Mouse (Mus musculus) embryonic facial prominence, embryonic 10.5 days (tissue): Measurements from ENCODE around the gene Gm13276. TPM values are rescaled to one million over a fixed set of nuclear protein-coding genes. Genes with fewer than 3 reads are reported as not detected.
"Not testable (repeated sequence)": the region's sequence is repeated elsewhere in the genome, so short reads cannot be mapped to it uniquely, and the experiment has no call there.

Experiments
- DNase-seq: peaks from one replicate; pipeline ENCODE4 v3.0.0-alpha.2; 2017; ENCODE audit warnings: low spot score
- H3K27ac ChIP-seq: fragments of 300-500 bp; sonication (generic); replicated peaks from 2 replicates; pipeline ENCODE4 v1.5.1; 2016; ENCODE audit warnings: mild to moderate bottlenecking
- H3K27me3 ChIP-seq: fragments of 300-500 bp; sonication (generic); replicated peaks from 2 replicates; pipeline ENCODE4 v1.6.1; 2016; ENCODE audit warnings: low read depth, mild to moderate bottlenecking; ENCODE audit not compliant: poor library complexity, severe bottlenecking
- H3K36me3 ChIP-seq: fragments of 300-500 bp; sonication (generic); replicated peaks from 2 replicates; pipeline ENCODE4 v1.6.1; 2016; ENCODE audit warnings: mild to moderate bottlenecking, moderate library complexity
- H3K4me1 ChIP-seq: fragments of 300-500 bp; sonication (generic); 2 replicates; pipeline ENCODE4 v1.6.1; 2016
- H3K4me3 ChIP-seq: fragments of 300-500 bp; sonication (generic); 2 replicates; pipeline ENCODE4 v1.5.1; 2016; ENCODE audit warnings: mild to moderate bottlenecking, moderate library complexity
- H3K9me3 ChIP-seq: fragments of 300-500 bp; sonication (generic); 2 replicates; pipeline ENCODE4 v1.6.1; 2016; ENCODE audit warnings: mild to moderate bottlenecking
- WGBS: fragments of 180-500 bp; shearing (Covaris S2); methylation state at CpG from one replicate; pipeline ENCODE4 v1.1.7; 2016; 5-methylcytosine and 5-hydroxymethylcytosine counted together
- polyA plus RNA-seq: library from polyadenylated mRNA; unstranded; fragments of >200 nt; fragmentation: Nextera tagmentation; extraction: Ambion mirVana; gene quantifications from 2 replicates; pipeline ENCODE4 v1.2.1, GENCODE M21; 2016

The Gm13276 gene
- polyA plus RNA-seq = not detected in 2 replicates

GRCm38 (mm10) chr4:88785409-88785808, at the start of gene Gm13276:
Gm13276 (plus strand) TSS chr4:88785709.
- WGBS = no CpG with 5 or more reads among the region's 27 CpGs
- not testable (repeated sequence) for DNase-seq, H3K4me1 ChIP-seq, H3K36me3 ChIP-seq, H3K4me3 ChIP-seq, H3K27ac ChIP-seq, H3K27me3 ChIP-seq, H3K9me3 ChIP-seq

- no peak overlapping the region for H3K27ac ChIP-seq
- DNase-seq = peak; percentile 84
- no peaks in the 10 kb centered on the region for H3K27me3 ChIP-seq
- WGBS = 4% methylated on average over 2 of the region's 2 CpGs
- H3K4me3 ChIP-seq = no peak overlapping the region
- no peaks in the 10 kb centered on the region for H3K36me3 ChIP-seq
- H3K9me3 ChIP-seq = no peaks in the 10 kb centered on the region
- H3K4me1 ChIP-seq = no peaks in the 10 kb centered on the region
Observed at GRCm38 (mm10) chr4:88738480-88738879, 47.0 kb upstream of the Gm13276 start.

GRCm38 (mm10) chr4:88739036-88739435, 46.5 kb upstream of the Gm13276 start:
- WGBS = 90% methylated on average over 6 of the region's 6 CpGs
- DNase-seq = no peak
- Histone ChIP-seq H3K27me3 (no peaks in the 10 kb centered on the region), H3K36me3 (no peaks in the 10 kb centered on the region), H3K27ac (no peak overlapping the region), H3K9me3 (no peaks in the 10 kb centered on the region), H3K4me1 (no peaks in the 10 kb centered on the region), H3K4me3 (no peak overlapping the region)

- no peaks in the 10 kb centered on the region for H3K27me3 ChIP-seq
- no peak overlapping the region for H3K4me3 ChIP-seq
- 91% methylated on average over 4 of the region's 4 CpGs for WGBS
- H3K36me3 ChIP-seq = no peaks in the 10 kb centered on the region
- DNase-seq = no peak
- no peak overlapping the region for H3K27ac ChIP-seq
- H3K9me3 ChIP-seq = no peaks in the 10 kb centered on the region
- H3K4me1 ChIP-seq = no peaks in the 10 kb centered on the region
Observed at GRCm38 (mm10) chr4:88741426-88741825, 44.1 kb upstream of the Gm13276 start.

- H3K9me3 ChIP-seq = no peaks in the 10 kb centered on the region
- H3K4me1 ChIP-seq = no peaks in the 10 kb centered on the region
- DNase-seq = no peak
- 84% methylated on average over 7 of the region's 7 CpGs for WGBS
- H3K4me3 ChIP-seq = no peak overlapping the region
- no peak overlapping the region for H3K27ac ChIP-seq
- no peaks in the 10 kb centered on the region for H3K36me3 ChIP-seq
- H3K27me3 ChIP-seq = no peaks in the 10 kb centered on the region
Observed at GRCm38 (mm10) chr4:88742771-88743371, 42.6 kb upstream of the Gm13276 start.

- Histone ChIP-seq H3K27ac (no peak overlapping the region), H3K4me1 (no peaks in the 10 kb centered on the region), H3K4me3 (no peak overlapping the region), H3K27me3 (no peaks in the 10 kb centered on the region), H3K9me3 (no peaks in the 10 kb centered on the region), H3K36me3 (no peaks in the 10 kb centered on the region)
- 77% methylated on average over 3 of the region's 3 CpGs for WGBS
- DNase-seq = no peak
Observed at GRCm38 (mm10) chr4:88744207-88744606, 41.3 kb upstream of the Gm13276 start.

- H3K27me3 ChIP-seq = no peaks in the 10 kb centered on the region
- no peaks in the 10 kb centered on the region for H3K9me3 ChIP-seq
- peaks cover 5% of the 10 kb centered on the region; the same call in 1 of the 2 replicates for H3K4me1 ChIP-seq
- no peak for DNase-seq
- WGBS = 43% methylated on average over 6 of the region's 6 CpGs
- no peak overlapping the region for H3K4me3 ChIP-seq
- H3K36me3 ChIP-seq = no peaks in the 10 kb centered on the region
- no peak overlapping the region for H3K27ac ChIP-seq
Observed at GRCm38 (mm10) chr4:88749926-88750325, 35.6 kb upstream of the Gm13276 start.

- not testable (repeated sequence) for DNase-seq, H3K27me3 ChIP-seq, H3K9me3 ChIP-seq, H3K27ac ChIP-seq, H3K36me3 ChIP-seq, H3K4me3 ChIP-seq, H3K4me1 ChIP-seq
- WGBS = 73% methylated on average over 15 of the region's 15 CpGs
Observed at GRCm38 (mm10) chr4:88754818-88755340, 30.6 kb upstream of the Gm13276 start, which contains the start of gene Gm13271. Gm13271 (plus strand) TSS chr4:88754868.

- peak; percentile 43 for DNase-seq
- not testable (repeated sequence) for H3K9me3 ChIP-seq, H3K36me3 ChIP-seq, H3K4me1 ChIP-seq, H3K27me3 ChIP-seq
- 15% methylated on average over 29 of the region's 31 CpGs for WGBS
- H3K4me3 ChIP-seq = peak overlapping the region; percentile 61
- H3K27ac ChIP-seq = peak overlapping the region; percentile 84
Observed at GRCm38 (mm10) chr4:88756581-88757513, 28.7 kb upstream of the Gm13276 start.

- not testable (repeated sequence) for H3K36me3 ChIP-seq, H3K27me3 ChIP-seq, H3K4me1 ChIP-seq, H3K9me3 ChIP-seq
- DNase-seq = peak; percentile 86
- H3K4me3 ChIP-seq = peak overlapping the region; percentile 61
- WGBS = under 1% methylated on average over 21 of the region's 21 CpGs
- peak overlapping the region; percentile 84 for H3K27ac ChIP-seq
Observed at GRCm38 (mm10) chr4:88757628-88758031, 27.9 kb upstream of the Gm13276 start.

GRCm38 (mm10) chr4:88758751-88759150, 26.8 kb upstream of the Gm13276 start:
- H3K27ac ChIP-seq, DNase-seq: not testable (repeated sequence)
- 84% methylated on average over 9 of the region's 9 CpGs for WGBS

GRCm38 (mm10) chr4:88759610-88760268, 25.8 kb upstream of the Gm13276 start, which contains the start of gene Gm13283:
Gm13283 (plus strand) TSS chr4:88760119.
- Histone ChIP-seq H3K27ac (peak within 1 kb of the TSS; percentile 67), H3K4me3 (peak within 1 kb of the TSS; percentile 50)
- H3K27me3 ChIP-seq, H3K4me1 ChIP-seq, H3K36me3 ChIP-seq, DNase-seq, H3K9me3 ChIP-seq: not testable (repeated sequence)
- 21% methylated on average over 12 of the region's 14 CpGs for WGBS

More at GRCm38 (mm10) chr4:88758751-88759150, 26.8 kb upstream of the Gm13276 start:
- H3K4me3 ChIP-seq, H3K9me3 ChIP-seq, H3K27me3 ChIP-seq, H3K4me1 ChIP-seq, H3K36me3 ChIP-seq: not testable (repeated sequence)
